ENCODE assay signal across 23 mouse cellular contexts in genomic region chr13:79138747-79139146, GRCm38 (mm10).
DNase-seq lines count a peak whose midpoint lies in the region; ATAC-seq lines count a peak whose summit lies in the region.
"Had no signal": no experiment of that assay in that cellular context is flagged by ENCODE, and none has a peak within 500 bp of the region (broad histone marks: within the 10 kb centered on the region; RNA-seq: fewer than 3 reads in every experiment).

No protein-coding gene starts in this region.

- H3K27me3 ChIP-seq in hindbrain, embryonic 11.5 days (ENCODE audit: control insufficient read depth, insufficient read depth, low read length) = no peaks in the 10 kb centered on the region
- H3K27me3 ChIP-seq in hindbrain, embryonic 14.5 days (ENCODE audit: control insufficient read depth, insufficient read depth, low read length) = no peaks in the 10 kb centered on the region
- no peaks in the 10 kb centered on the region for H3K27me3 ChIP-seq in lung, embryonic 15.5 days
- H3K27me3 ChIP-seq in midbrain, embryonic 16.5 days (ENCODE audit: control insufficient read depth, insufficient read depth, low read depth, low read length) = no peaks in the 10 kb centered on the region
- H3K27me3 ChIP-seq in heart, embryonic 12.5 days (replicated peaks) = no peaks in the 10 kb centered on the region
- H3K27me3 ChIP-seq: forebrain, embryonic 12.5 days; heart, embryonic 15.5 days; liver, embryonic 15.5 days; Patski had no signal

- no peaks in the 10 kb centered on the region for H3K9me3 ChIP-seq in hindbrain, embryonic 11.5 days (ENCODE audit: control insufficient read depth, low read length)
- no peaks in the 10 kb centered on the region for H3K9me3 ChIP-seq in hindbrain, embryonic 14.5 days (ENCODE audit: control insufficient read depth, low read length)
- no peaks in the 10 kb centered on the region for H3K9me3 ChIP-seq in lung, embryonic 15.5 days
- H3K9me3 ChIP-seq in midbrain, embryonic 16.5 days (replicated peaks; ENCODE audit: control insufficient read depth, low read length, poor library complexity, severe bottlenecking) = no peaks in the 10 kb centered on the region
- H3K9me3 ChIP-seq in heart, embryonic 12.5 days (replicated peaks) = no peaks in the 10 kb centered on the region
- H3K9me3 ChIP-seq: forebrain, embryonic 12.5 days; heart, embryonic 15.5 days; liver, embryonic 15.5 days; midbrain, embryonic 10.5 days had no signal

- H3K27ac ChIP-seq in hindbrain, embryonic 11.5 days (ENCODE audit: low read depth, low read length) = peak overlapping the region; percentile 36; the same call in 1 of the 2 replicates
- H3K27ac ChIP-seq in hindbrain, embryonic 14.5 days = no peak overlapping the region
- H3K27ac ChIP-seq in lung, embryonic 15.5 days = no peak overlapping the region
- H3K27ac ChIP-seq in midbrain, embryonic 16.5 days (ENCODE audit: low read length) = no peak overlapping the region
- no peak overlapping the region for H3K27ac ChIP-seq in heart, embryonic 12.5 days (ENCODE audit: poor library complexity, severe bottlenecking)
- H3K27ac ChIP-seq: forebrain, embryonic 12.5 days; heart, adult 2 months; heart, embryonic 15.5 days; hindbrain, postnatal 0 days; liver, embryonic 15.5 days; midbrain, embryonic 10.5 days had no signal

- no peak overlapping the region for H3K4me3 ChIP-seq in hindbrain, embryonic 11.5 days (ENCODE audit: low read depth, low read length)
- no peak overlapping the region for H3K4me3 ChIP-seq in hindbrain, embryonic 14.5 days (replicated peaks; ENCODE audit: low read length)
- no peak overlapping the region for H3K4me3 ChIP-seq in lung, embryonic 15.5 days
- H3K4me3 ChIP-seq in midbrain, embryonic 16.5 days (ENCODE audit: low read depth, low read length) = no peak overlapping the region
- no peak overlapping the region for H3K4me3 ChIP-seq in heart, embryonic 12.5 days
- H3K4me3 ChIP-seq: forebrain, embryonic 12.5 days; heart, adult 2 months; heart, embryonic 15.5 days; liver, embryonic 15.5 days; midbrain, embryonic 10.5 days had no signal

- H3K4me1 ChIP-seq in hindbrain, embryonic 11.5 days (replicated peaks; ENCODE audit: control insufficient read depth, insufficient read depth, low read length) = 0 out of 2 replicates have a peak, but pooled peaks cover 3% of the 10 kb centered on the region
- no peaks in the 10 kb centered on the region for H3K4me1 ChIP-seq in hindbrain, embryonic 14.5 days (replicated peaks; ENCODE audit: control insufficient read depth, insufficient read depth, low read length)
- 0 out of 2 replicates have a peak, but pooled peaks cover 2% of the 10 kb centered on the region for H3K4me1 ChIP-seq in lung, embryonic 15.5 days
- no peaks in the 10 kb centered on the region for H3K4me1 ChIP-seq in midbrain, embryonic 16.5 days (ENCODE audit: control insufficient read depth, insufficient read depth, low read length)
- no peaks in the 10 kb centered on the region for H3K4me1 ChIP-seq in heart, embryonic 12.5 days (replicated peaks)
- H3K4me1 ChIP-seq: heart, embryonic 15.5 days; liver, embryonic 15.5 days had no signal

- no peak overlapping the region for H3K9ac ChIP-seq in hindbrain, embryonic 11.5 days (ENCODE audit: low read depth, low read length)
- H3K9ac ChIP-seq in hindbrain, embryonic 14.5 days = no peak overlapping the region
- H3K9ac ChIP-seq in lung, embryonic 15.5 days = no peak overlapping the region
- H3K9ac ChIP-seq in midbrain, embryonic 16.5 days (ENCODE audit: low read depth, low read length) = no peak overlapping the region
- H3K9ac ChIP-seq in heart, embryonic 12.5 days = no peak overlapping the region
- H3K9ac ChIP-seq: forebrain, embryonic 12.5 days; heart, embryonic 15.5 days; liver, embryonic 15.5 days had no signal

- H3K4me2 ChIP-seq in hindbrain, embryonic 11.5 days (replicated peaks; ENCODE audit: low read depth, low read length) = no peak overlapping the region
- no peak overlapping the region for H3K4me2 ChIP-seq in hindbrain, embryonic 14.5 days (replicated peaks)
- H3K4me2 ChIP-seq in lung, embryonic 15.5 days = no peak overlapping the region
- H3K4me2 ChIP-seq in midbrain, embryonic 16.5 days (ENCODE audit: low read length) = no peak overlapping the region
- H3K4me2 ChIP-seq in heart, embryonic 12.5 days = no peak overlapping the region
- H3K4me2 ChIP-seq: forebrain, embryonic 12.5 days; heart, embryonic 15.5 days; liver, embryonic 15.5 days had no signal

- no peak for ATAC-seq in hindbrain, embryonic 11.5 days (ENCODE audit: low FRiP score)
- no peak for ATAC-seq in hindbrain, embryonic 14.5 days (ENCODE audit: low FRiP score)
- peak; percentile 79; the same call in 1 of the 2 replicates for ATAC-seq in lung, embryonic 15.5 days (ENCODE audit: borderline replicate concordance, extremely low read depth, low FRiP score, low TSS enrichment)
- ATAC-seq in midbrain, embryonic 16.5 days = no peak
- no peak for ATAC-seq in heart, embryonic 12.5 days (ENCODE audit: insufficient number of reproducible peaks, low FRiP score)
- ATAC-seq: activated CD4-positive, CD25-positive, alpha-beta regulatory T cell, adult 4 months; hindbrain, postnatal 0 days; intestine, postnatal 0 days; Patski had no signal

- no peak for DNase-seq in hindbrain, embryonic 11.5 days (ENCODE audit: low spot score)
- DNase-seq in hindbrain, embryonic 14.5 days (ENCODE audit: low spot score) = no peak
- no peak for DNase-seq in lung, postnatal 36 days
- DNase-seq in embryo, embryonic 11 days = peak; percentile 61
- DNase-seq: cerebellum, adult 9-10 months; gastrocnemius, postnatal 25 days; heart, adult 2 months; heart, postnatal 4 days; layer of hippocampus, postnatal 36 days; lung, postnatal 4 days; retina, postnatal 1 day; right cerebral cortex, postnatal 4 days had no signal

- WGBS in hindbrain, embryonic 11.5 days = 54% methylated on average over 2 of the region's 2 CpGs
- WGBS in hindbrain, embryonic 14.5 days = 62% methylated on average over 2 of the region's 2 CpGs
- WGBS in lung, embryonic 15.5 days = 47% methylated on average over 2 of the region's 2 CpGs
- 66% methylated on average over 2 of the region's 2 CpGs for WGBS in midbrain, embryonic 16.5 days
- WGBS in heart, embryonic 12.5 days = 65% methylated on average over 2 of the region's 2 CpGs

- no peaks in the 10 kb centered on the region for H3K36me3 ChIP-seq in hindbrain, embryonic 11.5 days (ENCODE audit: control insufficient read depth, insufficient read depth, low read length)
- no peaks in the 10 kb centered on the region for H3K36me3 ChIP-seq in hindbrain, embryonic 14.5 days (replicated peaks; ENCODE audit: control insufficient read depth, insufficient read depth)
- no peaks in the 10 kb centered on the region for H3K36me3 ChIP-seq in lung, embryonic 15.5 days
- H3K36me3 ChIP-seq in midbrain, embryonic 16.5 days (ENCODE audit: control insufficient read depth, insufficient read depth, low read length) = no peaks in the 10 kb centered on the region
- H3K36me3 ChIP-seq in heart, embryonic 12.5 days = no peaks in the 10 kb centered on the region
- H3K36me3 ChIP-seq: forebrain, embryonic 12.5 days; heart, embryonic 15.5 days; liver, embryonic 15.5 days; midbrain, embryonic 10.5 days had no signal
